Mouse (Mus musculus) kidney, postnatal 14 days (tissue): ENCODE results near the gene Acsbg2.
"Not testable (repeated sequence)": the region's sequence is repeated elsewhere in the genome, so short reads cannot be mapped to it uniquely, and the experiment has no call there.

Source experiments
- DNase-seq: peaks from one replicate; pipeline ENCODE4 v3.0.0; 2022; ENCODE audit warnings: mixed read lengths

Gene Acsbg2

GRCm38 (mm10) chr17:56874237-56874636 is at the start of gene Acsbg2:
Gene Acsbg2 (minus strand): TSS chr17:56874447.
- DNase-seq, result no peak

- DNase-seq, result no peak
Measured at GRCm38 (mm10) chr17:56919725-56920124, 45.5 kb upstream of the Acsbg2 start.

GRCm38 (mm10) chr17:56917166-56917565 is 42.9 kb upstream of the Acsbg2 start:
- no peak for DNase-seq

GRCm38 (mm10) chr17:56913444-56913843 is 39.2 kb upstream of the Acsbg2 start:
- no peak for DNase-seq

DNA sequence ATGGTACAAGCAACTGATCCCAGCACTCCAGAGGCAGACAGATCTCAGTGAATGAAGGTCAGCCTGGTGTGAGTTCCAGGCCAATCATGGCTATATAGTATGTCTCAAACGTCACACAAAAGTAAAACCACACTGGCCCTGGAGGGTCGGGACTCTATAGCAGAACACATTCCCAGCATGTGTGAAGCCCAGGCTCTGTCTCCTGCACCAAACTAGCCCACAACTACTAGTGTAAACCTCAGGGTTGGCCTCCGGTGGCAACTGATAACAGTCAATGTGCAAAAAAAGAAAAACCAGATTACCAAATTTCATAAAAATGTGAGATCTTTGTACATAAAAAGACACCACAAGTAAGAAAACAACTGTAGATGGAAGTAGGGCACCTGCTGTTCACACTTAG is 38.8 kb upstream of the Acsbg2 start:
- DNase-seq, result no peak

- DNase-seq, result not testable (repeated sequence)
Measured at GRCm38 (mm10) chr17:56909764-56910163, 35.5 kb upstream of the Acsbg2 start.

- DNase-seq, result no peak
Measured at GRCm38 (mm10) chr17:56907887-56908286, 33.6 kb upstream of the Acsbg2 start.

GRCm38 (mm10) chr17:56907096-56907495 is 32.8 kb upstream of the Acsbg2 start:
- peak; percentile 81 for DNase-seq

DNA sequence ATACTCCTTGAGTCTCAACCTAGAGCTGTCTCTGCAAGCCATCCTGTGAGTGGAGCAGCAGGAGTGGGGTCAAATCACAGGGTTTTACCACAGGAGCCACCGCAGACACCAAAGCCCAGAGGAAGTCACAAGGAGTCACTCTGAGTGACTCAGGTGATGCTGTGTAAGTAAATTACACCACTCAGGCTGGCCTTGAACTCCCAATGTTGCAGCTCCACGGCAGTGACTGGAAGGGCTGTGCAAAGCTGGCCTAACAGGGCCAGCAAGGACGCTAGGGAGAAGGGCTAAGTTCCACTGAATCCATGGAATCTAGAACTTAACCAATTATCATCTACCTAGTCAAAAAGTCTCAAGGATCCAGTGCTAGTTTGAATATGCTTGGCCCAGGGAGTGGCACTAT is 31.9 kb upstream of the Acsbg2 start:
- no peak for DNase-seq

- no peak for DNase-seq
Measured at GRCm38 (mm10) chr17:56902698-56903097, 28.5 kb upstream of the Acsbg2 start.

- peak; percentile 82 for DNase-seq
Measured at GRCm38 (mm10) chr17:56897630-56898195, 23.5 kb upstream of the Acsbg2 start.

- DNase-seq, result no peak
Measured at GRCm38 (mm10) chr17:56896513-56897129, 22.4 kb upstream of the Acsbg2 start.

GRCm38 (mm10) chr17:56895368-56895918 is 21.2 kb upstream of the Acsbg2 start:
- peak; percentile 42 for DNase-seq

GRCm38 (mm10) chr17:56890018-56890417 is 15.8 kb upstream of the Acsbg2 start:
- DNase-seq, result no peak

- no peak for DNase-seq
Measured at GRCm38 (mm10) chr17:56888050-56888449, 13.8 kb upstream of the Acsbg2 start.

GRCm38 (mm10) chr17:56884809-56885208 is 10.6 kb upstream of the Acsbg2 start:
- no peak for DNase-seq

DNA sequence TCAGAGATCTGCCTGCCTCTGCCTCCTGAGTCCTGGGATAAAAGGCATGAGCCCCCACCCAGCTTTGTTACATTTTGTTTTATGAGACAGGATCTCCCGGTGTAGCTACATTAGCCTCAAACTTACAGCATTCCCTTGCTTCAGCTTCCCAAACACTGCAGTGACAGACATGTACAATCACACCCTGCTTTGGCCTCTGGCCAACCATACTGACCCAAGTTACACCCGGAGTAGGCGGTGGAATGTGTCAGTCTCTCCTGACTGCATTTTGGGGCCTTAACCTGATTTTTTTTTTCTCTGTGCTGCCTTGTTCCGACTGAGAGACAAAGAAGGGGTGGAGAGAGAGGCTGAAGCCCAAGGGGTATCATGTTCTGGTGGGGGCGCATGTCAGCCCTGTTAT is 10.1 kb upstream of the Acsbg2 start:
- DNase-seq, result peak; percentile 55

GRCm38 (mm10) chr17:56883612-56884011 is 9.4 kb upstream of the Acsbg2 start:
- DNase-seq, result no peak

GRCm38 (mm10) chr17:56877426-56877825 is 3.2 kb upstream of the Acsbg2 start:
- DNase-seq, result no peak

GRCm38 (mm10) chr17:56876981-56877380 is 2.7 kb upstream of the Acsbg2 start:
- DNase-seq, result no peak

DNA sequence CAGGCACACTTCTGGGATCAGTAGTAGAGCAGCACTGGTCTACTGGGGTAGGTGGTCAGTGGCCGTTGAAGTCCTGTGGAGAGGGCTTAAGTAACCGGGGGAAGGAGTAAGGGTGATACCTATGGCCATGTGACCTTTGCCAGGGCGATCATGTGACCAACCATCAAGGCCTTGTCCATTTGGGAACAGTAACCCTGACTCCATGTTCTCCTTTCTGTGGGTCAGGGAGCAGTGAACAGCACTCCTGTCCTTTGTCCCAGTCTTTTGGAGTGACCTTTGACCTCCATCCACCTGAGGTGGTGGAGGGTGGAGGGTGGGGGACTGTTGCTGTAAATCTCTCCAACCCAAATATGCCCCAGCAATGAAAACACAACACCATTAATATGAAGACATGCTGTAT is 2.2 kb upstream of the Acsbg2 start:
- no peak for DNase-seq

- DNase-seq, result no peak
Measured at GRCm38 (mm10) chr17:56874936-56875651, 847 bp upstream of the Acsbg2 start, which contains the start of gene 1700061G19Rik. Gene 1700061G19Rik (plus strand): TSS chr17:56875477.

- no peak for DNase-seq
Measured at GRCm38 (mm10) chr17:56872512-56872911, 1.7 kb downstream of the Acsbg2 start.

DNA sequence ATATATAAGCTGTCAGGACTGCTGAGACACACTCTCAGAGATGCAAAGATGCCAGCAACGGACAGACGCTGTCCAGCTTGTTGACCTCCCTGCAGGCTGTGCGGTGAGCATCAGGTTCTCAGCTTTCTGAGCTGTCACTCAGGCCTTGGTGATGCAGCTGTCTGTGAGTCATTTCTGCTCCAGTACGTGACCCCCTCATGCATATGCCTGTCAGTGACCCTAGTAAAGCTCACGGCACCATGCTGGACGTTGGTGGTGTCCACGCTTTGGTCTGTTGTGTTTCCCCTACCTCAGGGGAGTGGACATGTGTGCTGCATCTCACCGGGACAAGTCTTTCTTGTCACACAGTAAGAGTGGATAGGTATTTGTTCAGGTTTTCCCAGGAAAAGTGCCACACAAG is 2.5 kb downstream of the Acsbg2 start:
- no peak for DNase-seq
